Mouse (Mus musculus) heart, postnatal 0 days (tissue): ENCODE measurements around the gene St6galnac4. TPM values are rescaled to one million over a fixed set of nuclear protein-coding genes. Genes with fewer than 3 reads are reported as not detected.
A peak's percentile ranks its signal among the peaks of the same experiment; 100 is the strongest.

Experiments used
- ATAC-seq: fragments of 200-750 bp; cut with Nextera tagmentation; 2 replicates; pipeline ENCODE4 v1.8.0; 2017; ENCODE audit warnings: low read depth, moderate number of reproducible peaks, moderate library complexity; ENCODE audit not compliant: insufficient read depth
- DNase-seq: peaks from one replicate; pipeline ENCODE4 v3.0.0-alpha.2; 2016; ENCODE audit warnings: low spot score
- H3K27ac ChIP-seq: fragments of 300-500 bp; sonication (generic); 2 replicates; pipeline ENCODE4 v1.5.1; 2014; ENCODE audit warnings: low read depth, mild to moderate bottlenecking
- H3K27me3 ChIP-seq: fragments of 300-500 bp; sonication (generic); 2 replicates; pipeline ENCODE4 v1.6.1; 2014; ENCODE audit warnings: low read length, mixed read lengths; ENCODE audit not compliant: control insufficient read depth, insufficient read depth
- H3K36me3 ChIP-seq: fragments of 300-500 bp; sonication (generic); replicated peaks from 2 replicates; pipeline ENCODE4 v1.6.1; 2014; ENCODE audit warnings: low read length, mixed read lengths; ENCODE audit not compliant: control insufficient read depth, insufficient read depth
- H3K4me1 ChIP-seq: fragments of 300-500 bp; sonication (generic); 2 replicates; pipeline ENCODE4 v1.6.1; 2014; ENCODE audit warnings: antibody characterized with exemption; ENCODE audit not compliant: control insufficient read depth, insufficient read depth
- H3K4me2 ChIP-seq: fragments of 300-500 bp; sonication (generic); 2 replicates; pipeline ENCODE4 v1.6.1; 2014; ENCODE audit warnings: low read depth, mild to moderate bottlenecking, low read length, moderate library complexity
- H3K4me3 ChIP-seq: fragments of 300-500 bp; sonication (generic); 2 replicates; pipeline ENCODE4 v1.5.1; 2014; ENCODE audit warnings: low read depth, low read length
- H3K9ac ChIP-seq: fragments of 300-500 bp; sonication (generic); replicated peaks from 2 replicates; pipeline ENCODE4 v1.6.1; 2014; ENCODE audit warnings: low read depth, low read length, mixed read lengths
- H3K9me3 ChIP-seq: fragments of 300-500 bp; sonication (generic); replicated peaks from 2 replicates; pipeline ENCODE4 v1.6.1; 2016; ENCODE audit warnings: low read length; ENCODE audit not compliant: control insufficient read depth
- CTCF ChIP-seq: IDR thresholded peaks from 2 replicates; pipeline ENCODE4 v1.5.1; 2016; ENCODE audit warnings: antibody characterized with exemption, control low read depth, low read depth
- EP300 ChIP-seq: IDR thresholded peaks from 2 replicates; pipeline ENCODE4 v1.6.1; 2016; ENCODE audit warnings: antibody characterized with exemption, low read depth
- WGBS: fragments of 180-500 bp; shearing (Covaris S2); extraction: QIAGEN DNeasy Blood & Tissue Kit; methylation state at CpG from one replicate; pipeline ENCODE4 v1.1.7; 2014; 5-methylcytosine and 5-hydroxymethylcytosine counted together
- polyA plus RNA-seq: library from polyadenylated mRNA; unstranded; fragments of >200 nt; fragmentation: Nextera tagmentation; extraction: Ambion mirVana; gene quantifications from 2 replicates; pipeline ENCODE4 v1.2.1, GENCODE M21; 2015
- total RNA-seq: library from RNA; depleted of rRNA; stranded (reverse); fragments of >200 nt; gene quantifications from 2 replicates; pipeline ENCODE4 v1.2.3, GENCODE M21; 2014; ENCODE audit warnings: low replicate concordance

St6galnac4 gene
- total and polyA plus RNA-seq, 2 experiments from 2014 or later, result 25.5 to 25.7 TPM

GRCm38 (mm10) chr2:32636617-32637016 is 49.7 kb downstream of the St6galnac4 start:
- ATAC-seq, result no peak
- Histone ChIP-seq H3K27me3 (no peaks in the 10 kb centered on the region), H3K4me1 (peaks cover 10% of the 10 kb centered on the region), H3K4me2 (no peak overlapping the region), H3K27ac (peak overlapping the region; percentile 66), H3K9me3 (no peaks in the 10 kb centered on the region), H3K9ac (no peak overlapping the region), H3K36me3 (peaks cover 35% of the 10 kb centered on the region), H3K4me3 (no peak overlapping the region)
- 81% methylated on average over 7 of the region's 7 CpGs for WGBS
- DNase-seq, result no peak
- TF ChIP-seq CTCF (no peak), EP300 (no peak)

- DNase-seq (peak; percentile 74), ATAC-seq (peak; percentile 75)
- Histone ChIP-seq H3K27ac (peak overlapping the region; percentile 66), H3K4me1 (peaks cover 21% of the 10 kb centered on the region), H3K27me3 (no peaks in the 10 kb centered on the region), H3K4me3 (no peak overlapping the region), H3K9me3 (no peaks in the 10 kb centered on the region), H3K9ac (no peak overlapping the region), H3K36me3 (peaks cover 24% of the 10 kb centered on the region), H3K4me2 (no peak overlapping the region)
- TF ChIP-seq EP300 (peak; percentile 94), CTCF (no peak; the same call in 1 of the 2 replicates)
- 19% methylated on average over 11 of the region's 11 CpGs for WGBS
Measured at GRCm38 (mm10) chr2:32637778-32638281, 50.9 kb downstream of the St6galnac4 start.

- WGBS, result 28% methylated on average over 1 of the region's 1 CpGs
- TF ChIP-seq CTCF, result no peak
- TF ChIP-seq EP300, result no peak
- H3K36me3 ChIP-seq, result peaks cover 8% of the 10 kb centered on the region
- DNase-seq (no peak), ATAC-seq (no peak)
- no peak overlapping the region for H3K9ac ChIP-seq
- H3K9me3 ChIP-seq, result no peaks in the 10 kb centered on the region
- H3K27me3 ChIP-seq, result no peaks in the 10 kb centered on the region
- peaks cover 28% of the 10 kb centered on the region for H3K4me1 ChIP-seq
- no peak overlapping the region for H3K4me3 ChIP-seq
- no peak overlapping the region for H3K4me2 ChIP-seq
- H3K27ac ChIP-seq, result no peak overlapping the region; the same call in 1 of the 2 replicates
Measured at GRCm38 (mm10) chr2:32639632-32640031, 52.7 kb downstream of the St6galnac4 start.

GRCm38 (mm10) chr2:32640550-32641051 is 53.7 kb downstream of the St6galnac4 start:
- H3K4me2 ChIP-seq, result no peak overlapping the region
- DNase-seq (no peak), ATAC-seq (no peak)
- TF ChIP-seq EP300 (no peak), CTCF (no peak)
- WGBS, result 39% methylated on average over 6 of the region's 6 CpGs
- peak overlapping the region; percentile 30 for H3K27ac ChIP-seq
- H3K9me3 ChIP-seq, result no peaks in the 10 kb centered on the region
- H3K36me3 ChIP-seq, result no peaks in the 10 kb centered on the region
- no peaks in the 10 kb centered on the region for H3K27me3 ChIP-seq
- H3K9ac ChIP-seq, result no peak overlapping the region
- H3K4me3 ChIP-seq, result no peak overlapping the region
- H3K4me1 ChIP-seq, result peaks cover 34% of the 10 kb centered on the region

- no peak for DNase-seq
- no peak overlapping the region for H3K9ac ChIP-seq
- peaks cover 34% of the 10 kb centered on the region for H3K4me1 ChIP-seq
- H3K27ac ChIP-seq, result peak overlapping the region; percentile 71
- no peak overlapping the region for H3K4me2 ChIP-seq
- no peaks in the 10 kb centered on the region for H3K27me3 ChIP-seq
- TF ChIP-seq EP300 (no peak), CTCF (no peak)
- H3K4me3 ChIP-seq, result no peak overlapping the region
- H3K36me3 ChIP-seq, result no peaks in the 10 kb centered on the region
- WGBS, result 63% methylated on average over 5 of the region's 5 CpGs
- ATAC-seq, result no peak
- H3K9me3 ChIP-seq, result no peaks in the 10 kb centered on the region
Measured at GRCm38 (mm10) chr2:32641810-32642209, 54.9 kb downstream of the St6galnac4 start.

- Histone ChIP-seq H3K36me3 (no peaks in the 10 kb centered on the region), H3K27ac (peak overlapping the region; percentile 71), H3K4me3 (no peak overlapping the region), H3K4me2 (no peak overlapping the region), H3K27me3 (no peaks in the 10 kb centered on the region), H3K9me3 (no peaks in the 10 kb centered on the region), H3K9ac (no peak overlapping the region; the same call in 1 of the 2 replicates), H3K4me1 (peaks cover 34% of the 10 kb centered on the region)
- peak; percentile 53 for ATAC-seq
- WGBS, result 13% methylated on average over 7 of the region's 7 CpGs
- peak; percentile 55 for DNase-seq
- TF ChIP-seq CTCF (no peak), EP300 (peak; percentile 48; the same call in 1 of the 2 replicates)
Measured at GRCm38 (mm10) chr2:32642813-32643212, 55.9 kb downstream of the St6galnac4 start.
